Mouse (Mus musculus) limb, embryonic 15.5 days (tissue): ENCODE data around the gene Btnl6. TPM values are rescaled to one million over a fixed set of nuclear protein-coding genes. Genes with fewer than 3 reads are reported as not detected.
A peak's percentile ranks its signal among the peaks of the same experiment; 100 is the strongest.

ENCODE experiments used
- ATAC-seq: fragments of 200-750 bp; cut with Nextera tagmentation; 2 replicates; pipeline ENCODE4 v1.8.0; 2017; ENCODE audit warnings: low read depth, moderate TSS enrichment; ENCODE audit not compliant: insufficient number of reproducible peaks, low FRiP score, low TSS enrichment
- H3K27ac ChIP-seq: fragments of 300-500 bp; sonication (generic); 2 replicates; pipeline ENCODE4 v1.5.1; 2015; ENCODE audit warnings: moderate library complexity, mild to moderate bottlenecking, inconsistent platforms
- H3K27me3 ChIP-seq: fragments of 300-500 bp; sonication (generic); 2 replicates; pipeline ENCODE4 v1.6.1; 2015; ENCODE audit warnings: inconsistent platforms
- H3K36me3 ChIP-seq: fragments of 300-500 bp; sonication (generic); 2 replicates; pipeline ENCODE4 v1.6.1; 2015; ENCODE audit warnings: inconsistent platforms
- H3K4me1 ChIP-seq: fragments of 300-500 bp; sonication (generic); 2 replicates; pipeline ENCODE4 v1.6.1; 2015; ENCODE audit warnings: inconsistent platforms
- H3K4me2 ChIP-seq: fragments of 300-500 bp; sonication (generic); 2 replicates; pipeline ENCODE4 v1.6.1; 2015; ENCODE audit warnings: mild to moderate bottlenecking, inconsistent platforms
- H3K4me3 ChIP-seq: fragments of 300-500 bp; sonication (generic); 2 replicates; pipeline ENCODE4 v1.5.1; 2015; ENCODE audit warnings: mild to moderate bottlenecking, inconsistent platforms
- H3K9ac ChIP-seq: fragments of 300-500 bp; sonication (generic); 2 replicates; pipeline ENCODE4 v1.6.1; 2015; ENCODE audit warnings: inconsistent platforms
- H3K9me3 ChIP-seq: fragments of 300-500 bp; sonication (generic); 2 replicates; pipeline ENCODE4 v1.6.1; 2016; ENCODE audit warnings: inconsistent platforms
- WGBS: fragments of 180-500 bp; shearing (Covaris S2); methylation state at CpG from one replicate; pipeline ENCODE4 v1.1.7; 2015; 5-methylcytosine and 5-hydroxymethylcytosine counted together
- polyA plus RNA-seq: library from polyadenylated mRNA; unstranded; fragments of >200 nt; fragmentation: Nextera tagmentation; extraction: Ambion mirVana; gene quantifications from 2 replicates; pipeline ENCODE4 v1.2.1, GENCODE M21; 2015

Btnl6 gene
- not detected in 2 replicates for polyA plus RNA-seq

DNA sequence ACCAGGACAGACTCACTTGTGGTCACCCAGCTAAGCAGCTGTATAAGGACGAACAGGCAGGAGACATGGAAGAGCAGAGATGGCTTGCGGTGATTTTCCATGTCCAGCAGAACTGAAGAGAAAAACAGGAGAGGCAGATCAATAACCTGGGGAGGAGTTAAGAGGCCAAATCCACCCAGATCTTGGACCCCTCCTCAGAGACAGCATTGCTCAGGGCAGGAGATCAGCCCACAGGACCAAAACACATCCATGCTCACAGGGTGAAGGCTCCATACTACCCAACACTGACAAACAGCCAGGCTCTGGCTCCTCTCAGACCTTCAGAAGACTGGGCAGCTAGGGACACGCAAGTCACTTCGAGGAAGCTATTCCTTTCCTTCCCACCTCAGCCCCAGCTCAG, at the start of gene Btnl6:
TSS of gene Btnl6 (minus strand) at position 101 of the 400 bp plus-strand sequence.
- H3K4me1 ChIP-seq = no peaks in the 10 kb centered on the region
- H3K27me3 ChIP-seq = no peaks in the 10 kb centered on the region; the same call in 1 of the 2 replicates
- no peak within 1 kb of the TSS for H3K27ac ChIP-seq
- 91% methylated on average over 4 of the region's 4 CpGs for WGBS
- no peak within 1 kb of the TSS for H3K4me2 ChIP-seq
- ATAC-seq = no peak
- H3K4me3 ChIP-seq = no peak within 1 kb of the TSS
- H3K36me3 ChIP-seq = no peaks in the 10 kb centered on the region
- H3K9ac ChIP-seq = no peak within 1 kb of the TSS
- H3K9me3 ChIP-seq = no peaks in the 10 kb centered on the region

DNA sequence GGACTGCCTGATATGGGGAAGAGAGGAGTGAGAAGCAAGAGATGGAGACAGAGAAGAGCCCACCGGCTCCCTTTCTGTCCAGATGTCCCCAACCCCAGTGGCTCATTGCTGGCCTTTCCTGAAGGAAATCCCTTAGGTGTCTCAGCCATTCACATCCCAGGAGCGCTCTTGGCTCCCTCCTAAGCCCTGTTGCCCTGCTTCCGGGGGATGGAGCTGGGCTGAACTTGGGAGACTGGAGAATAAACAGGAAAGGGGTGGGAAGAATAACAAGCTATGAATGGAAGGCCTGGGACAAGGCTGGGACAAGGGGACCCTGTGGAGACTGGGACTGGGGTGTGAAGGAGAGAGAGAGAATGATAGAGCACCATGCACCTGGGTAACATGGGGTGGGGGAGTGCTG, 47.6 kb upstream of the Btnl6 start:
- Histone ChIP-seq H3K4me3 (peak overlapping the region; percentile 9; the same call in 1 of the 2 replicates), H3K4me1 (peaks cover 13% of the 10 kb centered on the region), H3K9me3 (no peaks in the 10 kb centered on the region), H3K27me3 (0 out of 2 replicates have a peak, but pooled peaks cover 20% of the 10 kb centered on the region), H3K4me2 (0 out of 2 replicates have a peak overlapping the region, but pooled peaks have one; percentile 7), H3K27ac (no peak overlapping the region), H3K9ac (no peak overlapping the region), H3K36me3 (no peaks in the 10 kb centered on the region)
- no peak for ATAC-seq
- 50% methylated on average over 3 of the region's 3 CpGs for WGBS

- no peak within 1 kb of the TSS for H3K9ac ChIP-seq
Observed at GRCm38 (mm10) chr17:34564003-34564421, 46.9 kb upstream of the Btnl6 start, which contains the start of gene Notch4. Gene Notch4 (plus strand): TSS chr17:34564268.

DNA sequence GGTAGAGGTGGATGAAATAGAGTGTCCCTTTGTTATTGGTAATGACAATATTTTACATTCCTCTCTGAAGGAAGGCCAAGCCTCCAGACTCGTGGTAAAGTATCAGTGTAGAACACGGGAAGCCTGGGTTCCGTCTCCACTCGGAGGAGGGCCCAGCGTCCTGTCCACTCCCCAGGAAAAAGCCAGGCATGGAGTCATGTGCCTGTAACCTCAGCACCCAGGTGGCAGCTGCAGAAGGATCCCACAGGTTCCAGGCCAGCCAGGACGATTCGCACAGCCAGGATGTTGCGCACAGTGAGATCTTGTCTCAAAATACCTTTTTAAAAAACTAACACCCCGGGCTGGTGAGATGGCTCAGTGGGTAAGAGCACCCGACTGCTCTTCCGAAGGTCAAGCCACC, 46.2 kb upstream of the Btnl6 start:
- H3K9ac ChIP-seq = no peak overlapping the region
- no peak for ATAC-seq
- no peaks in the 10 kb centered on the region for H3K36me3 ChIP-seq
- 0 out of 2 replicates have a peak, but pooled peaks cover 16% of the 10 kb centered on the region for H3K27me3 ChIP-seq
- WGBS = 64% methylated on average over 11 of the region's 11 CpGs
- no peaks in the 10 kb centered on the region for H3K9me3 ChIP-seq
- H3K4me2 ChIP-seq = no peak overlapping the region
- no peak overlapping the region for H3K4me3 ChIP-seq
- no peak overlapping the region for H3K27ac ChIP-seq
- H3K4me1 ChIP-seq = peaks cover 13% of the 10 kb centered on the region

More at GRCm38 (mm10) chr17:34564003-34564421, 46.9 kb upstream of the Btnl6 start, which contains the start of gene Notch4:
- H3K4me1 ChIP-seq = peaks cover 13% of the 10 kb centered on the region
- peak within 1 kb of the TSS; percentile 9; the same call in 1 of the 2 replicates for H3K4me3 ChIP-seq
- H3K4me2 ChIP-seq = 0 out of 2 replicates have a peak within 1 kb of the TSS, but pooled peaks have one; percentile 7
- WGBS = 10% methylated on average over 6 of the region's 6 CpGs
- no peaks in the 10 kb centered on the region for H3K36me3 ChIP-seq
- no peak within 1 kb of the TSS; the same call in 1 of the 2 replicates for H3K27ac ChIP-seq
- H3K9me3 ChIP-seq = no peaks in the 10 kb centered on the region
- no peak for ATAC-seq
- H3K27me3 ChIP-seq = 0 out of 2 replicates have a peak, but pooled peaks cover 20% of the 10 kb centered on the region

DNA sequence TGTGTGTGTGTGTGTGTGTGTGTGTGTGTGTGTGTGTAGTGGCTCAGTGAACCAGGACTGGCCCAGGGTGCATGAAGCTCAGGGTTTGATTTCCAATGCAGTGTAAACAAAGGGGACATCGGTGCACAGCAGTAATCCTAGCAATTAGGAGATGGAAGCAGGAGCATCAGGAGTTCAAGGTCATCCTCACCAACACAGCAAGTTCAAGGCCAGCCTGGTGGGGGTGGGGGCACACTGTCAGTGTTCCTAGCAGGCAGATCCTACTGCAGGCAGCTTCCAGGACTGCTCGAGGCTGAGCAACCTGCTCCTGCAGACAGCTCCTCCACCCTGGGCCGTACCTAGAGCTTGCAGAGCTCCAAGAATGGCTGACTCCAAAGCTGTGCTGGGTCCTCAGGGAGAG, 45.4 kb upstream of the Btnl6 start:
- no peaks in the 10 kb centered on the region for H3K36me3 ChIP-seq
- 0 out of 2 replicates have a peak, but pooled peaks cover 12% of the 10 kb centered on the region for H3K27me3 ChIP-seq
- H3K27ac ChIP-seq = no peak overlapping the region
- H3K4me3 ChIP-seq = no peak overlapping the region
- H3K9ac ChIP-seq = no peak overlapping the region
- no peaks in the 10 kb centered on the region for H3K9me3 ChIP-seq
- H3K4me2 ChIP-seq = no peak overlapping the region
- no peak for ATAC-seq
- H3K4me1 ChIP-seq = peaks cover 13% of the 10 kb centered on the region
- 70% methylated on average over 3 of the region's 3 CpGs for WGBS

GRCm38 (mm10) chr17:34561200-34561599, 44.0 kb upstream of the Btnl6 start:
- 0 out of 2 replicates have a peak overlapping the region, but pooled peaks have one; percentile 27 for H3K27ac ChIP-seq
- 25% methylated on average over 8 of the region's 8 CpGs for WGBS
- H3K4me2 ChIP-seq = no peak overlapping the region
- no peak for ATAC-seq
- 0 out of 2 replicates have a peak, but pooled peaks cover 3% of the 10 kb centered on the region for H3K27me3 ChIP-seq
- no peak overlapping the region for H3K4me3 ChIP-seq
- H3K9ac ChIP-seq = no peak overlapping the region
- H3K36me3 ChIP-seq = no peaks in the 10 kb centered on the region
- no peaks in the 10 kb centered on the region for H3K9me3 ChIP-seq
- H3K4me1 ChIP-seq = peaks cover 13% of the 10 kb centered on the region

DNA sequence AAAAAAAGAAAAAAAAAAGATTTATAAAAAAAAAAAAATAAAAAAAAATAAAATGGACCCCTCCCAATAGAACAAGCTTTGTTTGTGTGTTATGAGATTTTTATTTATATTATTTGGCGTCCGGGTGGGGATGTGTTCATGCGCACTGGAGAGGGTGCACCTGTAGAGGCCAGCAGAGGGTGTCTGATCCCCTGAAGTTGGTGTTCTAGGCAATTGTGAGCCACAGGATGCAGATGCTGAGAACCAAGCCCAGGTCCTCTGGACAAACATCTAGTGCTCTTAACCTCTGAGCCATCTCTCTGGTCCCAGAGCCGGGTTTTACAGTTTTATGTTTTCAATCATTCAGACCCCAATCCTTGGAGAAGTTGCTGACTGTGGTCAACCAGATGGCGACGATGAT, 43.3 kb upstream of the Btnl6 start:
- no peaks in the 10 kb centered on the region for H3K36me3 ChIP-seq
- 91% methylated on average over 6 of the region's 6 CpGs for WGBS
- H3K9me3 ChIP-seq = no peaks in the 10 kb centered on the region
- 0 out of 2 replicates have a peak, but pooled peaks cover 3% of the 10 kb centered on the region for H3K27me3 ChIP-seq
- no peak overlapping the region for H3K27ac ChIP-seq
- no peak overlapping the region for H3K4me2 ChIP-seq
- peaks cover 13% of the 10 kb centered on the region for H3K4me1 ChIP-seq
- no peak for ATAC-seq
- no peak overlapping the region for H3K9ac ChIP-seq
- H3K4me3 ChIP-seq = no peak overlapping the region

- no peaks in the 10 kb centered on the region for H3K36me3 ChIP-seq
- H3K27ac ChIP-seq = no peak overlapping the region
- 0 out of 2 replicates have a peak, but pooled peaks cover 2% of the 10 kb centered on the region for H3K27me3 ChIP-seq
- no peak overlapping the region for H3K4me3 ChIP-seq
- H3K4me2 ChIP-seq = no peak overlapping the region
- no peak overlapping the region for H3K9ac ChIP-seq
- 28% methylated on average over 15 of the region's 15 CpGs for WGBS
- ATAC-seq = no peak
- no peaks in the 10 kb centered on the region for H3K9me3 ChIP-seq
- H3K4me1 ChIP-seq = peaks cover 11% of the 10 kb centered on the region
Observed at GRCm38 (mm10) chr17:34559895-34560294, 42.7 kb upstream of the Btnl6 start.

DNA sequence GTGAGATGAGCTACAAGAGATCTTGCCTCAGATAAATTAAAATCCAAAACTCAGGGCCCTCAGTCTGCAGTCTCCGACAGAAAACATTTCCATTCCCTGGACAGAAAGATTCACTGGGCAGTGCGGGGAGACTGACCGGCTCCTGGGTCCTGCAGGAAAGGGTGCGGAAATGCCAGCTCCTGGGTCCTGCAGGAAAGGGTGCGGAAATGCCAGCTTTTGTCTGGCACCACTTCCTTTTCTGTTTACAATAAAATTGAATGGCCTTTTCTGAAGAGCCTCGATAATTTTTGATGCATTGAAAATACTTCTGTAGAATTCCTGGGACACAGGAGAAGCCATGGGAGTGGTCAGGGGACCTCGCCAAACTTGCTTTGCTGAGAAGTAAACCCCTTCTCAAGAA, 42.0 kb upstream of the Btnl6 start:
- Histone ChIP-seq H3K36me3 (no peaks in the 10 kb centered on the region), H3K9ac (no peak overlapping the region), H3K4me2 (no peak overlapping the region), H3K9me3 (no peaks in the 10 kb centered on the region), H3K27me3 (no peaks in the 10 kb centered on the region), H3K4me1 (peaks cover 3% of the 10 kb centered on the region), H3K27ac (no peak overlapping the region), H3K4me3 (no peak overlapping the region)
- 83% methylated on average over 7 of the region's 7 CpGs for WGBS
- no peak for ATAC-seq

GRCm38 (mm10) chr17:34557411-34557810, 40.3 kb upstream of the Btnl6 start:
- H3K27me3 ChIP-seq = no peaks in the 10 kb centered on the region
- no peak for ATAC-seq
- H3K4me2 ChIP-seq = no peak overlapping the region
- no peak overlapping the region for H3K27ac ChIP-seq
- 47% methylated on average over 11 of the region's 11 CpGs for WGBS
- no peaks in the 10 kb centered on the region for H3K4me1 ChIP-seq
- H3K9me3 ChIP-seq = no peaks in the 10 kb centered on the region
- H3K9ac ChIP-seq = no peak overlapping the region
- no peaks in the 10 kb centered on the region for H3K36me3 ChIP-seq
- no peak overlapping the region for H3K4me3 ChIP-seq

- ATAC-seq = no peak
- 81% methylated on average over 8 of the region's 8 CpGs for WGBS
- no peaks in the 10 kb centered on the region for H3K36me3 ChIP-seq
- H3K4me3 ChIP-seq = no peak overlapping the region
- H3K27ac ChIP-seq = no peak overlapping the region
- no peak overlapping the region for H3K4me2 ChIP-seq
- no peaks in the 10 kb centered on the region for H3K9me3 ChIP-seq
- no peak overlapping the region for H3K9ac ChIP-seq
- H3K27me3 ChIP-seq = no peaks in the 10 kb centered on the region
- H3K4me1 ChIP-seq = no peaks in the 10 kb centered on the region
Observed at GRCm38 (mm10) chr17:34556406-34556805, 39.3 kb upstream of the Btnl6 start.

DNA sequence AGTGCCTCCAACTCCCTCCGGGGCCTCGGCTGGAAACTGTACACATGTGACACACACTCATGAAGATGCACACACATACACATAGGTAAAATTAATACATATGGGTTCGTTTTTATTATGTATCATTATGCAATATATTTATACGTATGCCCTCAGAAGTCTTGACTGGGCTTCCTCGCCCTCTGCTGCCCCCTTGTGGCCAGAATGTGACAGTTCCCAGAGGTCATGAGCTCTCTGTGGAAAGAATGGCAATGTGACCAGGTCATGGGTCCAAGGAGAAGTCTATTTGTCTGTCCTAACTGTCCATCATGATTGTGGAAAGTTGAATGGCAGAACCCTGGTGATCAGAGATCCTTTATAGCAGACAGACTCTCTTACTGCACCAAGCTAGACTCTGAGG, 38.3 kb upstream of the Btnl6 start:
- Histone ChIP-seq H3K4me3 (no peak overlapping the region), H3K4me2 (no peak overlapping the region), H3K9ac (no peak overlapping the region), H3K9me3 (no peaks in the 10 kb centered on the region), H3K27me3 (no peaks in the 10 kb centered on the region), H3K27ac (no peak overlapping the region), H3K36me3 (no peaks in the 10 kb centered on the region), H3K4me1 (no peaks in the 10 kb centered on the region)
- no peak for ATAC-seq
- WGBS = 18% methylated on average over 5 of the region's 5 CpGs
